Mouse (Mus musculus) spleen, adult 18-20 months (tissue): ENCODE measurements around the gene Meis2.

Source experiments
- DNase-seq, 2 experiments: peaks; one replicate each; pipeline ENCODE4 v3.0.0; 2022; ENCODE audit warnings: mixed read lengths in 2 of 2

The Meis2 gene

DNA sequence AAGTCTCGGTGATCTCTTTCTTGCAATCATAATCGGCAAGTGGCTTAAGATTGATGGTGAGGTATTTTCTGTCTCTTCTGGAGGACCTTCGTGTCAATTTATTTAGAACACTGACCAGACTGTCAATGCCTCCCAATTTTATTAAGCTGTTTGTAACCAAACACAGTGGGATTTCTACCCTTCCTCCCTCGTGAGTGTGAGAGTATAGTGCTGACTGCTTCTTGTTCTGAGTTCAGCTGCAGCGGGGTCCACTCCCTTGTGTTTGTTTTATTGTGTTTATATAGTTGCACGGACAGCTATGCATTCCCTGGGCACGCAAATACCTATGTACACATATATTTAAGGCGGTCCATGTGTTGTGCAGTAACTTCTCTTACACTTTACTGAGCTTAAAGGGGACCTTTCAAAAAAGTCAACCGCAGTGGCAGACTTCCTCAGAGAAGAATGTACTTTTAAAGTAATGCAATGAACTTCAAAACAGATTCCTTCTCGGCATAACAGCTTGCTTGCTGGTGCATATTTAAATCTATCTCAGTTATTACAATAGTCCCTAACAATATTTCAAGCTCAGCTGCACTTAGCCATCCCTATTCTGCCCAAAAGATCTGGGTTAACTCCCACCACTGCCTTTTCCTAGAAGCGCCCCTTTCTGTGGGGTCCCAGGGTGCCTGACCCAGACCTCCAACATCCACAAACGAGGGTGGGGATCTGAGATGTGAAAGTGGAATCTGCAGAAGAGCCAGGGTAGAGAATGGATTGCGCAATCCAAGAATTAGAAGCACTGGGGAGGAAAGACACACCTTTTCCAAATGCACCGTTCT is 211.4 kb downstream of the Meis2 start:
- no peak for DNase-seq

- no peak for DNase-seq
These were observed 212.4 kb downstream of the Meis2 start for GRCm38 (mm10) chr2:115853221-115853620.

- DNase-seq: no peak
These were observed 213.0 kb downstream of the Meis2 start for GRCm38 (mm10) chr2:115852615-115853014.

GRCm38 (mm10) chr2:115852109-115852508 is 213.5 kb downstream of the Meis2 start:
- no peak for DNase-seq

DNA sequence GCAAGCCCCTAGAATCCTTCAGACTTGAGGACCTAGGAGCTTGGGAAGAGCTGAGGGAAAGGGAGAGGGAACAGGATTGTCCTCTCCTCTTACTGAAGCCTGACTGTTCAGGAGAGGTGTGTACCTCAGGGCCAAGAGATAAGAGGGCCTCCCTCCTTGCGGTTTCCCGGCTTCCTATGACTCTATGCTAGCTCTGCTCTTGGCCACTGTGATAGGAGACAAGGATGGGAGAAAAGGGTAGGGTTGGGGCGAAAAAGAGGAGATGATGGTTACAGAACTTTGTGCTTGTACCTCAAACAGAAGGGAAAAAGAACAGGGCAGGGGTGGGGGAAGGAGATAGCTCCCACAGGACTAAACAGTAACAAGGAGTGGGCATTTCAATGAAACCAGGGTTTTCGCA is 214.7 kb downstream of the Meis2 start:
- no peak for DNase-seq

GRCm38 (mm10) chr2:115842821-115843220 is 222.8 kb downstream of the Meis2 start:
- DNase-seq: no peak

DNA sequence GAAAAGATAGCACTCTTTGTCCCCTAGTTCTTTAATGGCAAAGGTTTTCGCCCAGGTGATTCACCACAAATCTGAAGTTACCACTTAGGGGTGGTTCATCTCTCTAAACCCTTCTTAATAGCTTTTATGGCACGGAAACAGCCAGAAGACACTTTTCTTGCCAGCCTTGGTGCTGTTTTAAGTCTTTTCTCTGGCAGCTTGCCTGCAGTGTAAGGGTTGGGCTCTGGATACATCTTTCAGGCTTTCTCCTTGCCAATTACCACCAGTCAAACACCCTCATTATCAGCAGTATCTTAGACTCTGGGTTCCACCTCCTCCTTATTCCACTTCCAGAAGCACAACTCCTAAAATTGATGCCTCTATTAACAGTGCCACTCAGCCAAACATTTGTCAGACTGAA is 229.6 kb downstream of the Meis2 start:
- no peak for DNase-seq

GRCm38 (mm10) chr2:115822361-115822760 is 243.3 kb downstream of the Meis2 start:
- DNase-seq: no peak

GRCm38 (mm10) chr2:115817959-115818358 is 247.7 kb downstream of the Meis2 start:
- DNase-seq: no peak

DNA sequence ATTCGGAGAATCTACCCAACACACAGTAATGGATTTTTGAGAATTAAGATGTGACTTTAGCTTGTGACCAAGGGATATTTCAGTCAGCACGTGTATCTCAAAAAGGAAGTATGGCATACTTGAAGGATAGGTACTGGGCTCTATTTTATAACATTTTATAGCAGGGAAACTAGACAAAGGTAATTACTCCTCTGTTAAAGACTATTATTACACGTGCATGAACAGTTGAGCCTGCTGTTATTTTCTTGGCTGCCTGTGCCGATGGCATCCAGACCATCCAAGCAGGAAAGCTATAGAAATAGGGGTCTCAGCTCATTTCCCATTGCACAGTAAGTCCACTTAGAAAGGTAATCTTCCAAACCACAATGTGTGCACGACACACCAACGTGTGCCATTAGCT is 251.9 kb downstream of the Meis2 start:
- no peak for DNase-seq

DNA sequence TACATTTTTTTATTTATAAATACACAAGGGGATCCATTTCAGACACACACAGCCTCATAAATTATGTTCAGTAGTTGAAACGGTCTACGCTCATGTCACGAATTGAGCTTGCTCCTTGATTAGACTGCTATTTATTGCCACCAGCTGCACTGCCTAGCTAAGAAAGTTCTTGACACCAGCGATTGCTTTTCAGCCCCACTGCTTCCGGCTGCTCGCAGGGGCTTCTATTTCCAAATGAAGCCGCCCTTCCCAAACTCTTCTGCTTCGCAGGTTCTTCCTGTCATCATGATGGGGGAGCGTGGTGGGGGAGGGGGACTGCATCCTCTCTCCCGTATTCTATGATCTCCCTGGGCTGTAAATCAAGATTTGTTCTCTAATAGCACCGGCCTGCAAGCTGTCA is 252.3 kb downstream of the Meis2 start:
- no peak for DNase-seq
